Mouse (Mus musculus) urinary bladder, adult 2 months (tissue): ENCODE data around the gene Alpl. TPM values are rescaled to one million over a fixed set of nuclear protein-coding genes. Genes with fewer than 3 reads are reported as not detected.

Experiments used
- polyA plus RNA-seq: library from polyadenylated mRNA; depleted of rRNA; stranded (reverse); fragments of >200 nt; gene quantifications from 2 replicates; pipeline ENCODE4 v1.2.3, GENCODE M21; 2012; rRNA removed

Gene Alpl
- polyA plus RNA-seq, 1 experiment = 96.6 TPM

Other genes starting within 250 kb of the Alpl start
- gene Ldlrad2, start 221.8 kb downstream of the Alpl start, polyA plus RNA-seq = not detected in 2 replicates
- gene Usp48, start 202.6 kb downstream of the Alpl start, polyA plus RNA-seq = 75.9 and 80.7 TPM in 2 replicates
- gene Rap1gap, start 131.7 kb downstream of the Alpl start, polyA plus RNA-seq = 51.1 and 66.6 TPM in 2 replicates
- gene Ece1, start 65.9 kb upstream of the Alpl start, polyA plus RNA-seq = 30.0 and 73.4 TPM in 2 replicates
- 64.2 and 64.6 TPM in 2 replicates for gene Eif4g3, start 196.6 kb upstream of the Alpl start, polyA plus RNA-seq